Mouse (Mus musculus) spleen, postnatal 14 days (tissue): ENCODE results near the gene Stk32c.

Experiments
- DNase-seq, 2 experiments: peaks; one replicate each; pipeline ENCODE4 v3.0.0; 2021 to 2022; ENCODE audit warnings: low spot score in 2 of 2

Stk32c gene

GRCm38 (mm10) chr7:139093781-139094180, 119.3 kb downstream of the Stk32c start:
- no peak for DNase-seq

GRCm38 (mm10) chr7:139093124-139093523, 120.0 kb downstream of the Stk32c start:
- DNase-seq: no peak

GRCm38 (mm10) chr7:139092676-139093075, 120.4 kb downstream of the Stk32c start:
- no peak for DNase-seq

- no peak for DNase-seq
These were observed 121.4 kb downstream of the Stk32c start for GRCm38 (mm10) chr7:139091681-139092080.

GRCm38 (mm10) chr7:139089892-139090874, 122.9 kb downstream of the Stk32c start:
- no peak for DNase-seq

GRCm38 (mm10) chr7:139087801-139088200, 125.3 kb downstream of the Stk32c start:
- DNase-seq: no peak

GRCm38 (mm10) chr7:139086195-139087158, 126.6 kb downstream of the Stk32c start:
- DNase-seq: no peak

- DNase-seq: no peak
These were observed 127.4 kb downstream of the Stk32c start, which contains the start of gene Dpysl4 for GRCm38 (mm10) chr7:139085629-139086194. Dpysl4 (plus strand) TSS chr7:139086001.

GRCm38 (mm10) chr7:139084316-139084715, 128.8 kb downstream of the Stk32c start:
- DNase-seq: no peak

- DNase-seq: no peak
These were observed 130.8 kb downstream of the Stk32c start for GRCm38 (mm10) chr7:139082281-139082680.

GRCm38 (mm10) chr7:139081158-139081557, 131.9 kb downstream of the Stk32c start:
- DNase-seq: no peak

GRCm38 (mm10) chr7:139080714-139081113, 132.4 kb downstream of the Stk32c start:
- no peak for DNase-seq

GRCm38 (mm10) chr7:139079141-139079540, 134.0 kb downstream of the Stk32c start:
- DNase-seq: no peak

- DNase-seq: no peak
These were observed 134.9 kb downstream of the Stk32c start for GRCm38 (mm10) chr7:139078181-139078580.

- no peak for DNase-seq
These were observed 135.8 kb downstream of the Stk32c start for GRCm38 (mm10) chr7:139077283-139077682.

- DNase-seq: no peak
These were observed 137.9 kb downstream of the Stk32c start for GRCm38 (mm10) chr7:139075054-139075794.

GRCm38 (mm10) chr7:139074189-139074588, 138.9 kb downstream of the Stk32c start:
- no peak for DNase-seq

- DNase-seq: no peak
These were observed 144.9 kb downstream of the Stk32c start for GRCm38 (mm10) chr7:139068182-139068623.

- no peak for DNase-seq
These were observed 149.7 kb downstream of the Stk32c start for GRCm38 (mm10) chr7:139063406-139063805.
